Mouse (Mus musculus) CH12.LX (cell line): ENCODE measurements around the gene Tmem233. TPM values are rescaled to one million over a fixed set of nuclear protein-coding genes. Genes with fewer than 3 reads are reported as not detected.

Source experiments
- DNase-seq: peaks from one replicate; pipeline ENCODE4 v3.0.0-alpha.2; 2013; ENCODE audit errors: extremely low read depth
- H3K27ac ChIP-seq: 2 replicates; pipeline ENCODE4 v1.5.1; 2012; ENCODE audit warnings: low read depth, mild to moderate bottlenecking, control low read depth, moderate library complexity; ENCODE audit not compliant: insufficient read depth
- H3K27me3 ChIP-seq: replicated peaks from 2 replicates; pipeline ENCODE3; 2012; ENCODE audit warnings: inconsistent platforms
- H3K36me3 ChIP-seq, 2 experiments: replicated peaks in 1 of 2; 2 replicates each; pipeline versions ENCODE3 to v1.6.1; 2012; ENCODE audit warnings: inconsistent platforms in 1 of 2, low read length in 1 of 2, mild to moderate bottlenecking in 1 of 2, mixed read lengths in 1 of 2, moderate library complexity in 1 of 2; ENCODE audit not compliant: control insufficient read depth in 1 of 2, insufficient read depth in 1 of 2
- H3K4me1 ChIP-seq, 2 experiments: 2 replicates each; pipeline ENCODE4 v1.6.1; 2012; ENCODE audit warnings: inconsistent platforms in 1 of 2, moderate library complexity in 1 of 2; ENCODE audit not compliant: insufficient read depth in 2 of 2, control insufficient read depth in 1 of 2
- H3K4me2 ChIP-seq: 2 replicates; pipeline ENCODE4 v1.6.1; 2012; ENCODE audit warnings: low read depth, mild to moderate bottlenecking, control low read depth; ENCODE audit not compliant: poor library complexity, insufficient read depth, severe bottlenecking
- H3K4me3 ChIP-seq, 3 experiments: fragments of 150-350 bp in 1 of 3; sonication (generic) in 1 of 3; replicated peaks in 1 of 3; 2 replicates each; pipeline versions ENCODE3 to v1.5.1; 2011 to 2012; ENCODE audit warnings: low read depth in 2 of 3, low read length in 2 of 3, mild to moderate bottlenecking in 2 of 3, moderate library complexity in 2 of 3, control low read depth in 1 of 3, improper control_type of control experiment in 1 of 3, inconsistent platforms in 1 of 3, mixed read lengths in 1 of 3; ENCODE audit not compliant: poor library complexity in 1 of 3
- H3K79me2 ChIP-seq: replicated peaks from 2 replicates; pipeline ENCODE4 v1.6.1; 2012; ENCODE audit warnings: mild to moderate bottlenecking, moderate library complexity; ENCODE audit not compliant: control insufficient read depth, poor library complexity, insufficient read depth, severe bottlenecking; ENCODE audit errors: extremely low read depth
- H3K9ac ChIP-seq: 2 replicates; pipeline ENCODE4 v1.6.1; 2012; ENCODE audit warnings: low read depth, mild to moderate bottlenecking, control low read depth, moderate library complexity; ENCODE audit not compliant: insufficient read depth
- H3K9me3 ChIP-seq: replicated peaks from 2 replicates; pipeline ENCODE3; 2012; ENCODE audit warnings: low read length, inconsistent platforms, mixed read lengths
- BHLHE40 ChIP-seq: IDR thresholded peaks from 2 replicates; pipeline ENCODE4 v1.6.1; 2011; ENCODE audit warnings: mild to moderate bottlenecking, low read depth, low read length, improper control_type of control experiment
- CHD2 ChIP-seq: IDR thresholded peaks from 2 replicates; pipeline ENCODE4 v1.6.1; 2011; ENCODE audit warnings: low read length, improper control_type of control experiment
- CTCF ChIP-seq, 2 experiments: IDR thresholded peaks in 1 of 2; conservative IDR thresholded peaks in 1 of 2; 2 replicates each; pipeline ENCODE4 v1.5.1; 2011 to 2012; ENCODE audit warnings: low read depth in 2 of 2, low read length in 2 of 2, improper control_type of control experiment in 1 of 2, inconsistent platforms in 1 of 2, mild to moderate bottlenecking in 1 of 2, moderate library complexity in 1 of 2
- EP300 ChIP-seq: IDR thresholded peaks from 2 replicates; pipeline ENCODE4 v1.6.1; 2011; ENCODE audit warnings: low read length, improper control_type of control experiment
- ETS1 ChIP-seq: conservative IDR thresholded peaks from 2 replicates; pipeline ENCODE4 v1.6.1; 2012; ENCODE audit warnings: low read depth, mild to moderate bottlenecking, inconsistent platforms, low read length, improper control_type of control experiment, moderate library complexity
- HCFC1 ChIP-seq: IDR thresholded peaks from 2 replicates; pipeline ENCODE4 v1.6.1; 2012; ENCODE audit warnings: low read depth, mild to moderate bottlenecking, inconsistent platforms, low read length, improper control_type of control experiment
- JUN ChIP-seq: IDR thresholded peaks from 2 replicates; pipeline ENCODE4 v1.6.1; 2011; ENCODE audit warnings: low read depth, mild to moderate bottlenecking, low read length, improper control_type of control experiment, moderate library complexity; ENCODE audit not compliant: insufficient read depth
- KAT2A ChIP-seq: IDR thresholded peaks from 2 replicates; pipeline ENCODE4 v1.6.1; 2012; ENCODE audit warnings: low read length, improper control_type of control experiment, inconsistent platforms; ENCODE audit not compliant: insufficient replicate concordance
- MEF2A ChIP-seq: IDR thresholded peaks from 2 replicates; pipeline ENCODE4 v1.6.1; 2014; ENCODE audit warnings: low read depth, mild to moderate bottlenecking, inconsistent platforms, low read length, improper control_type of control experiment, borderline replicate concordance
- MXI1 ChIP-seq: IDR thresholded peaks from 2 replicates; pipeline ENCODE4 v1.6.1; 2011; ENCODE audit warnings: mild to moderate bottlenecking, low read depth, low read length, improper control_type of control experiment
- MYC ChIP-seq: IDR thresholded peaks from 2 replicates; pipeline ENCODE4 v1.6.1; 2011; ENCODE audit warnings: low read depth, mild to moderate bottlenecking, improper control_type of control experiment, low read length
- NELFE ChIP-seq: IDR thresholded peaks from 2 replicates; pipeline ENCODE4 v1.6.1; 2011; ENCODE audit warnings: low read depth, low read length, improper control_type of control experiment
- NRF1 ChIP-seq: IDR thresholded peaks from 2 replicates; pipeline ENCODE4 v1.6.1; 2014; ENCODE audit warnings: low read depth, mild to moderate bottlenecking, inconsistent platforms, low read length, improper control_type of control experiment, moderate library complexity
- RAD21 ChIP-seq: IDR thresholded peaks from 2 replicates; pipeline ENCODE4 v1.6.1; 2011; ENCODE audit warnings: low read depth, mild to moderate bottlenecking, low read length, improper control_type of control experiment, moderate library complexity
- RCOR1 ChIP-seq: conservative IDR thresholded peaks from 2 replicates; pipeline ENCODE4 v1.6.1; 2012; ENCODE audit warnings: low read depth, mild to moderate bottlenecking, inconsistent platforms, low read length, improper control_type of control experiment
- SMC3 ChIP-seq: IDR thresholded peaks from 2 replicates; pipeline ENCODE4 v1.6.1; 2011; ENCODE audit warnings: low read depth, low read length, improper control_type of control experiment
- TBP ChIP-seq: conservative IDR thresholded peaks from 2 replicates; pipeline ENCODE4 v1.6.1; 2011; ENCODE audit warnings: low read depth, low read length, improper control_type of control experiment
- TCF12 ChIP-seq: IDR thresholded peaks from 2 replicates; pipeline ENCODE4 v1.6.1; 2014; ENCODE audit warnings: low read depth, mild to moderate bottlenecking, inconsistent platforms, low read length, improper control_type of control experiment
- USF1 ChIP-seq: IDR thresholded peaks from 2 replicates; pipeline ENCODE4 v1.6.1; 2014; ENCODE audit warnings: low read depth, mild to moderate bottlenecking, inconsistent platforms, low read length, improper control_type of control experiment
- USF2 ChIP-seq: conservative IDR thresholded peaks from 2 replicates; pipeline ENCODE4 v1.6.1; 2011; ENCODE audit warnings: low read depth, low read length, improper control_type of control experiment
- ZC3H11A ChIP-seq: IDR thresholded peaks from 2 replicates; pipeline ENCODE4 v1.6.1; 2012; ENCODE audit warnings: low read depth, mild to moderate bottlenecking, inconsistent platforms, low read length, improper control_type of control experiment
- dilution Hi-C: fragments of 300-500 bp; cut with MboI; formaldehyde crosslinking; loops from 2 replicates; pipeline ENCODE4 v1.14.3; 2020; ENCODE audit warnings: low sequenced_read_pairs; ENCODE audit not compliant: extremely low pct_unique_long_range_greater_than_20kb, extremely low pct_ligation_motif_present
- in situ Hi-C: fragments of 300-500 bp; cut with MboI; formaldehyde crosslinking; loops from 3 replicates; pipeline ENCODE4 v1.14.3; 2019; ENCODE audit warnings: low sequenced_read_pairs, low pct_ligation_motif_present, low pct_unique_long_range_greater_than_20kb, mixed read lengths
- polyA plus RNA-seq: library from polyadenylated mRNA; unstranded; fragments of >175 nt; gene quantifications from 2 replicates; pipeline ENCODE4 v1.2.1, GENCODE M21; 2012; ENCODE audit warnings: low read depth; ENCODE audit not compliant: insufficient read length
- total RNA-seq, 2 experiments: library from RNA; depleted of rRNA; stranded (reverse); fragments of 300-350 nt in 1 of 2; fragments of >200 nt in 1 of 2; gene quantifications; 2 replicates each; pipeline ENCODE4 v1.2.3; 2012 to 2014

The Tmem233 gene
- total and polyA plus RNA-seq, 3 experiments = not detected

DNA sequence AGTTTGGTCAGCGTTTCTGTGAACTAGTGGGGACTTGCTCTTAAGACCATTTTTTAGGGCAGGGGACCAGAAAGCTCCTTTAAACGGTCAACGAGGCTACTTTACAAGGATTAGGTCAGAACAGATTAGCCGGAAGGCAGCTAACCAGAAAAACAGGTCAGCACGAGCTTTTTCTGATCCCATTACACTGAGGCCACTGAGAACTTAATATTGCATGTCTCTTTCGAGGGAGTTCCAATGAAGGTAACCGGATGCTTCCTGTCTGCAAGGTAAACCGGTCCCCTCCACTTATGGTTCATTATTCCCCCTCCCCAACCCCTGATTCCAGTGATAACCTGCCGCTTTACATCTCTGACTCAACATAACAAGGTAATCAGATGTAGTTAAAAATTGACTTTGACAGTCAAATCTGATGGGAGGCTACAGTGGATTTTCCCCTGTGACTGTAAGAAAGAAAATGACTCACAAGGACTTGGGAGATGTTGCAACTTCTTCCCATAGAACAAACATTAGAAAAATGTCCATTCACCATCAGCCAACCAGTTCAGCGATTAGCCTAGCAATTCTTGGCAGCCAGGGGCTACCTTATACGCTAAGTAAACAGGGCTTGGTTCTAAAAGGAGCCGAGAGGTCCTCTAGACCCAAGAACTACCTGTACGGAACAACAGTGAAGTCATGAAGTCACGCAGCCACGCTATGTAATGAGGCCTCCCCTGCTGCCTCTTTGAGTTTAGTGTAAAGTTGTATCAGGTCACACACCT lies 73.8 kb downstream of the Tmem233 start:
- H3K36me3 ChIP-seq = peaks cover 28 to 49% of the 10 kb centered on the region in 2 experiments
- DNase-seq = no peak
- 0 out of 2 replicates have a peak overlapping the region, but pooled peaks have one; percentile 25 for H3K27ac ChIP-seq
- in situ Hi-C loops (no loop called here), dilution Hi-C loops (no loop called here)
- no peaks in the 10 kb centered on the region for H3K79me2 ChIP-seq
- no peaks in the 10 kb centered on the region for H3K27me3 ChIP-seq
- H3K9ac ChIP-seq = no peak overlapping the region
- no peak overlapping the region for H3K4me3 ChIP-seq
- H3K4me1 ChIP-seq = peaks cover 13 to 40% of the 10 kb centered on the region in 2 experiments; a peak in 3 of 4 replicates
- H3K9me3 ChIP-seq = no peaks in the 10 kb centered on the region
- TF ChIP-seq MEF2A (no peak), RCOR1 (no peak), ETS1 (no peak), EP300 (no peak; the same call in 1 of the 2 replicates), TCF12 (no peak), CTCF (conservative IDR thresholded peaks at IDR 0.05 in 1 of 2, IDR thresholded peaks at IDR 0.05 in 1 of 2; ENCODE audit: low read depth in 2 of 2, low read length in 2 of 2) (no peak), NELFE (no peak), TBP (no peak), RAD21 (no peak), HCFC1 (no peak), JUN (no peak), BHLHE40 (no peak), MYC (no peak)
- no peak overlapping the region for H3K4me2 ChIP-seq

DNA sequence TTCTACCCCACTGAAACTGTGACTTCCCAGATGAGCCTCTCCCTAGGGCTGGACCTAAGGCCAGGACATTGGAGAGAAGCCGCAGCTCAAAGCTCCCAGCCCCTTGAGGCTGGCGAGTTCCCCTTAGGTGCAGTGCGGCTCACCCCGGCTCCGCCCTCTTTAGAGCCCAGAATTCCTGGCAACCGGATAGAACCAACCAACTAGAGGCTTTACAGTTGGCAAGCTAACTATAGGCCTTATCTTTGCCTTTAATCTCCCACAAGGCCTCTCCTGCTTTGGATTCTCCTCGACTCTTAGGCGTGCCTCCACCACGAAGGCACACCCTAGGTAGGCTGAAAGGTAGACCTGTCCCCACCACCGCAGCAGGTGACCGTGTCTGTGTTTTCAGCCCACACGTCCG lies 75.3 kb downstream of the Tmem233 start:
- Histone ChIP-seq H3K4me3 (no peak overlapping the region), H3K9me3 (no peaks in the 10 kb centered on the region), H3K4me2 (no peak overlapping the region), H3K27ac (no peak overlapping the region), H3K4me1 (peaks cover 13 to 35% of the 10 kb centered on the region in 2 experiments; a peak in 3 of 4 replicates), H3K9ac (no peak overlapping the region), H3K79me2 (no peaks in the 10 kb centered on the region), H3K27me3 (no peaks in the 10 kb centered on the region), H3K36me3 (peaks cover 20 to 51% of the 10 kb centered on the region in 2 experiments)
- in situ Hi-C loops = no loop called here
- no peak for DNase-seq
- TF ChIP-seq ZC3H11A = no peak
- no peak for TF ChIP-seq SMC3
- TF ChIP-seq MXI1 = no peak
- no peak for TF ChIP-seq TCF12
- no peak for TF ChIP-seq USF2
- TF ChIP-seq RAD21 = no peak
- TF ChIP-seq NELFE = no peak
- TF ChIP-seq NRF1 = no peak
- TF ChIP-seq CHD2 = no peak
- no peak for TF ChIP-seq BHLHE40
- no peak for TF ChIP-seq HCFC1
- TF ChIP-seq MYC = no peak
- no peak for TF ChIP-seq USF1
- TF ChIP-seq KAT2A = no peak
- TF ChIP-seq RCOR1 = no peak
- dilution Hi-C loops = no loop called here
